Mouse (Mus musculus) v-Abl transformed pro-B cells (cell line): Measurements from ENCODE around the gene Mettl26.

ENCODE experiments used
- in situ Hi-C, 2 experiments: fragments of 400-800 bp; cut with MboI; formaldehyde crosslinking; loops; one replicate each; pipeline ENCODE4 v1.15.1; 2025; ENCODE audit not compliant: unreplicated experiment in 2 of 2

Mettl26 gene

DNA sequence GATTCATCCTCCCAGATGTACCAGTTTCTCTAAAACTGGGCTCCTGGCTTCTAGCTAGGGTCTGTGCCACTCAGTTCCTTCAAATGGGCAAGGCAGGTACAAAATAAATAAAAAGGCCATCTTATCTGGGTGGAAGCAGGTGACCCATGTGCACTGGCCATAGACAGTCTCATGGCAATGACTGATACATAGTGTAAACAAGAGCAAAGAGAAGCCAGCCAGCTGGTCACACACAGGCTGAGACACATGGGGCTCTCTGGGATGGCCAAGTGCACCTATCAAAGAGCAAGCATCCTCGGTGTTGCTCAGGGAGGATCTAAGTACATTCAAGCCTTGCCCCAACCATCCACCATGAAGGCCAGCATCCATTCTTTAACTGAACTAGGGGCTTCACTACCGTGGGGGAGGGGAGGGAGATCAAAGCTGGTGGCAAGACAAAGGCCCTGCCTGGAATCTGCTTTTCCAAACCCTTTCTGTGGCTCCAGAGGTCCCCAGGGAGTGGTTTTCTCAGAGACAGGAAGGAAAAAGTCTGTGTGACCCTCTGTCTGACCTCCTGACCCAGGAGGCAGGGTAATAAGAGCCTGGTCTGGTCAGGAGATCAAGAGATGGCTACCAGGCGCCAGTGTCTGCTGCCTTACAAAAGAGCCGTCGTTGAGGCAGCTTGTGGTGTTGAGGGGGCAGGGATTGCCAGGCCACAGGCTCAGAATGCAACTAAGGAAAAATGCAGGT lies 6.2 kb downstream of the Mettl26 start:
- in situ Hi-C loops = loop anchor here in 1 of 2 experiments (10.0 kb wide), 1 partner anchor 214 kb away; the partner anchor contains the start of genes Decr2 and Nme4

DNA sequence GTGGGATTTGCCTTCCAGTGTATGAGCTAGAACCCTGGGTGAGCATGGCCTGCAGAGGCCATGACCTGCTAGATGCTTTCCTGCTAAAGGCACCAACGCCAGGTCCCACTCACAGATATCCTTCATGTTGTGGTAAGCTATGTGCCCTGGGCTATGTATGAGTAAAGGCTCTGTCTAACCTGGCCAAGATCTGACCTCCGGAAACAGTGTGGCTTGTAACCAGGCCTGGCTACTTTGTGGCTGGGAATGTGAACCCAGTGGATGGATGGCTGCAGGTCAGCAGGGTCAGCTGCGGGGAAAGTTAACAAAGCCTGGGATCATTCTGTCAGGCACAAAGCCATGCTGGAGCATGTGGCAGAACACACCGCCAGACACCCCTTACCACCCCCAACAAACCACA lies 6.8 kb downstream of the Mettl26 start:
- in situ Hi-C loops = loop anchor here in 1 of 2 experiments (10.0 kb wide), 1 partner anchor 213 kb away; the partner anchor contains the start of genes Decr2 and Nme4

GRCm38 (mm10) chr17:25882306-25882705 lies 7.4 kb downstream of the Mettl26 start:
- in situ Hi-C loops = loop anchor here in 1 of 2 experiments (10.0 kb wide), 1 partner anchor 212 kb away; the partner anchor contains the start of genes Decr2 and Nme4

DNA sequence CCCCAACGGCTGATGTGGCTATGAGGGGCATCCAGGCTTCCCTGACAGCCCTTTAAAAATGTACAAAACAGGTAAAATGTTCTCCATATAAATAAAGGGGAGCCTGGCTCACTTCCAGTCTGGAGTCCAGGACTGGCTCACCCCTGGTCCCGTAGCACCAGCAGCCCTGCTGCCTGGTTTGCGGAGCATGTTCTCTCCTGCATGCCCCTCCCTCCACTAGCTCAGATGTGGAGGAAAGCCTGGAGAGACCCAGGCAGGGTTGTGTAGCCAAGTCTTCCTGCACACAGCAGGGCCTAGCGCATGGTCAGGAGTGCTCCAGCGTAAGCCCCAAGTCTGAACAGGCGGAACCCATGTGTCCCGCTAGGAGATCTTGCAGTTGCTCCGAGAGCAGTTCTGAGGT lies 8.4 kb downstream of the Mettl26 start:
- in situ Hi-C loops = loop anchor here in 1 of 2 experiments (10.0 kb wide), 1 partner anchor 212 kb away; the partner anchor contains the start of genes Decr2 and Nme4

DNA sequence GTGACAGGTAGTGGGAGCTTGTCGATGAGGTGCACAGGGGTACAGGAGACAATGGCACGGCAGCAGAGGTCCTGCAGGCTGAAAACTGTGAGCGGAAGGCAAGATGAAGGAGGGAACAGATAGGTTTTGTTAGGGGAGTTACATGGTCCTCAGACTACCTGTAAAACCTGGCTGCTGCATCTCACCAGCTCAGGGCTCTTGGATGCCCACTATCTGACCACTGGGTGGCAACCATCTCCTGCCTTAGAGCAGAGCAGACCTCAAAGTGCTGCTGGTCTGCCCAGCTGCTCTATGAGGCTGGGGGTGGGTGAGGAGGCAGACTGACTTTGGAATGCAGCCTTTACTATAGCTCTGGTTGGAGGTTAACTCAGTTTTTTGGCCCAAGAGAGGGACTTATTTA lies 8.9 kb downstream of the Mettl26 start:
- in situ Hi-C loops = loop anchor here in 1 of 2 experiments (10.0 kb wide), 1 partner anchor 211 kb away; the partner anchor contains the start of genes Decr2 and Nme4

DNA sequence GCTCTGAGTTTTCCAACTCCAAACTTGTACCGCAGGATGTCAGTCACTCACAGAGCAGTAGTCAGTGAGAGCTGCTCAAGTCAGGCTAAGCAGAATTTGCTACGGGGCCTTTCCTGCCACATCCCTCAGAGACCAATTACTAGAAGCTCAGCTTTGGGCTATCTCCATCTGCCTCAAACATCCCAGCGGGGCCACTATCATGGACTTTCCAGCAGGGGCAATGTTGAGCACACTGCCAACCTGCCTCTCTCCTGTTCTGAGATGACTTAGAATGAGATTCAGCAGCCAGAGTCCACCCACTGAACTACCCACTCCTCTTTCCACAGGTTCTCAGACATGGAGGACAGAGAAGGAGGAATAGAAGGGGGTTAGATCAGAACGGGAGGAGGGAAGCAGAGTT lies 10.8 kb downstream of the Mettl26 start:
- in situ Hi-C loops = loop anchor here in 1 of 2 experiments (10.0 kb wide), 1 partner anchor 209 kb away; the partner anchor contains the start of genes Decr2 and Nme4

DNA sequence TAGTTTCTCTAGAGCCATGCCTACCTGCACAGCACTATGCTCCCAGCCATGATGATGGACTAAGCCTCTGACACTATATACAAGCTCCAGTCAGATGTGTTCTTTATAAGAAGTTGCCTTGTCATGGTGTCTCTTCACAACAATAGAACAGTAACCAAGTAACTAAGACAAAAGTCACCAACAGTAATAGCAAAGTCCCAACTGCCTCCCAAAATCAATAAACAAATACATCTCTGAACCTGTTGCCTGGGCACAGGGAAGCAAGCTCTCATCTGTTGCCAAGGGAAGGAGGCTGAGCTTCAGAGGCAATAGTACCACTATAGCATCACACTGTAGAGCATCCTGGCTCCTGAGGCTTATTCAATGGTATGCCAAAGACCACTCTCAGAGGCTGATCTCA lies 11.9 kb downstream of the Mettl26 start:
- in situ Hi-C loops = loop anchor here in 1 of 2 experiments (10.0 kb wide), 1 partner anchor 208 kb away; the partner anchor contains the start of genes Decr2 and Nme4

GRCm38 (mm10) chr17:25887467-25887866 lies 12.6 kb downstream of the Mettl26 start:
- in situ Hi-C loops = loop anchor here in 1 of 2 experiments (10.0 kb wide), 1 partner anchor 207 kb away; the partner anchor contains the start of genes Decr2 and Nme4

DNA sequence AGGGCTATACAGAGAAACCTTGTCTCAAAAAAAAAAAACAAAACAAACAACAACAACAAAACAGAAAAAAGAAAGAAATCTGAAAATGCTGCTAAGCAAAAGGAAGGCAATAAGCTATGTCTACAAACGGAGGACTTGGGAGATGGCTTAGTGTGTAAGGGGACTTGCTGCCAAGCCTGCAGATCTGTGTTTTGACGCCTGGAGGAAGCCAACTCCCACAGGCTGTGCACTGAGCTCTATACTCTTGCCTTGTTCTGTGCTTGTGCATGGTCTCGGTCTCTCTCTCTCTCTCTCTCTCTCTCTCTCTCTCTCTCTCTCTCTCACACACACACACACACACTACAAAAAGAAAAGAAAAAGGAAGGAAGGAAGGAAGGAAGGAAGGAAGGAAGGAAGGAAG lies 14.0 kb downstream of the Mettl26 start:
- in situ Hi-C loops = loop anchor here in 1 of 2 experiments (10.0 kb wide), 1 partner anchor 206 kb away; the partner anchor contains the start of genes Decr2 and Nme4

DNA sequence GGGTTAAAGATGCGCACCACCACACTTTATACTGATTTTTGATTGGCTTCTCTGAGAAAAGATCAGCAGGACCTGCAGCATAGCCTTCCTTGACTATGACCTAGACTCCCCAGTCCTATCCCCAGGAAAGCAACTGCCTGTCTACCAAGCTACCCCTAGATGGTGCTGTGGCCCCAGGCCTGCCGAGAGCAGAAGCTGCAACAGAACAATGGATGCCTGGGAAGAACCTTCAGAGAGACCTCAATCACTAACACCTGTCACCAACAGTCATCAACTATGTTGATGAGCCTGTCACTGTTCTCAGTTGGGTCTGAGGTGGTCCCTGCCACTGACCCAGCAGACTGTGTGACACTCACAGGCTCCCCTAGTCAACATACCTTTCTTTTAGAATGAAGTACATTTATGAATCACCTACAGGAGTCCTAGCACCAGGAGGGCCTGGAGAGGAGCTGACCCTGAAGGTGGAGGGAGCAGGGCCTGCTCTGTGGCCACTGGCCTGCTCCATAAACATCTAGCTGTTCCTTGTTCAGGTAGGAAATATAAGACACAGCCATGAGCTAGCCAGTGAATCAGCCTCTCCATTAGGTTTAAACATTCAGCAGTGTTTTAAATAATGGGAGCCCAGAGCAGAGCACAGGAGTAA lies 19.2 kb downstream of the Mettl26 start:
- in situ Hi-C loops = loop anchor here (5.0 kb wide), 2 partner anchors 118 to 198 kb away; partner anchors contain the start of gene Decr2 (in 1 of the 2)

DNA sequence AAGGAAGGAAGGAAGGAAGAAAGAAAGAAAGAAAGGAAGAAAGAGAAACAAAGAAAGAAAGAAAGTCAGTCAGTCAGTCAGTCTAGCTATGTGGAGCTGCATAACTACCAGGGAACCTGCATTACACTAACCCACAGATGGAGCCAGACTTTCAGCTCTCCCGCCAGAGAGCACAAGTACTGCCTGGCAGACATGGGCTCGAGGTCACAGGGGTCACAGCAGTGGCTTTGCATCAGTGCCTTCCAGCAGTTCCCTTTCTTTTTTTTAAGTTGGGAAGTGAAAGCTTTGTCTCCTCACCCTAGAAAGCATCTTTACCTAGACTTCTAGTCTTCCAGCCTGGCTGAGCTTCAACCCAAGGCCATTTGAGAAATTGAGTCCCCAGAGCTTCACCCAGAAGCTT lies 20.5 kb downstream of the Mettl26 start:
- in situ Hi-C loops = no loop called here

DNA sequence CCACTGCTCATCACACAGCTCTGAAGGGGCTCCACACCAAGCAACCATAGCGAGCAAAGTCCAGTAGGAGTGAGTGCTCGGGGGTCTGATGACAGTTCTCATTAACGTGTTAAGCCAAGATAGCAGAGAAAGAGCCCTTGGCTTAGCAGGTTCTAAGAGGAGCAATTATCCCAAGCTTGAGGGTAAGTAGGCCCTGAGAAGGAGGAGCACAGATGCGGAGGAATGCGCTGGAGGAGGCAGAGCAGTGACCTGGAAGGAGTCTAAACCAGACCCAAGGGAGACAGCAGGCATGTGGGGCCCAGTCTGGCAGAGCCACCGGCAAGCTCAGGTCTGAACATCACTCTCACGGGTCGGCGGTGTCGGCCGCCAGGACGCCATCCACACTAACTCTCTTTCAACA lies 21.0 kb downstream of the Mettl26 start:
- in situ Hi-C loops = no loop called here

DNA sequence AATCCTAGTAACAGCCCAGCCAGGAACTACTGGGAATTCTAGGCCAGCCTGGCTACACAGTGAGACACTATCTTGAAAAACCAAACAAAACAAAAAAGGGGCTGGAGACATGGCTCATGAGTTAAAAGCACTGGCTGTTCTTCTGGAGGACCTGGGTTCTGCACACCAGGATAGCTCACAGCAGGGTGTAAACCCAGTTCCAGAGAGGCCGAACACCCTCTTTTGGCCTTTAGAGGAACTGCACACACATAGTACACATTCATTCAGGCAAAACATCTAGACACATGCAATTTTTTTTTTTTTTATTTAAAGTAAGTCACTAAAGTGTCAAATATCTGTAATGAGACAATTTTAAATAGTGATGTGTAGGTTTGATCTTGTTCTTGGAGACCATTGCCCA lies 25.3 kb downstream of the Mettl26 start:
- in situ Hi-C loops = no loop called here

DNA sequence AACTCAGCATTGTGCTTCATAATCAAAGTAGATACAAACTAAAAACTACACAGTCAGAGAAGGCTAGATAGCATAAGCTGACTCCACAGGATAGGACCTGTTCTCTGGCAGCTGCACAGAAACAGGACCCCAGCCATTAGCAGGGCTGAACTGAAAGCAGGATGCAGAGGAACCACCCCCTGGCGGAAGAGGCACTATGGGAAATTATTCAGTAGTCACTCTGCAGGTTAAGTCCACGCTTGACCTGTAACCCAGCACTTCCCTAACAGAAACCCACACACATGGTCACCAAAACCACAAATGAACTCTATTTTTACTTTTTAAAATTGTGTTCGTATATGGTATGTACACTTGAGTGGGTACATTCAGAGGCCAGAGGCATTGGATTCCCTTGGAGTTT lies 28.2 kb downstream of the Mettl26 start:
- in situ Hi-C loops = no loop called here

GRCm38 (mm10) chr17:25907640-25908039 lies 32.8 kb downstream of the Mettl26 start:
- in situ Hi-C loops = no loop called here

DNA sequence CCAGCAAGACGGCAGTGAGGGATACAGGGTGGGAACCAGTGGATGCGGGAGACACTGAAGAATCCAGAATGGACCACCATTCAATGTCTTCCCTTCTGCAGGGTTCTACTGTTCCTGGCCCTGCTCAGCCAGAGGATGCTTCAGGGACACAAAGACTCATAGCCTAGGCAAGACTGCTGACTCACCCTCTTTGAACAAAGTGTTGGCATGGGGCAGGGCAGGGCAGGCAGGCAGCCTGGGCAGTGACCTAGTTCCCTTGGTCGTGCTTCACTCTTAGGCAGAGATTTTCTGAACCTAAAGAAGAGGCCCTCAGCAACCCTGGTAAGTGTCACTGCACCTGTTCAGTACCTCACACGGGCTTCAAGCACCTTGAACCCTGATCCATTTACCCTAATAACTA lies 36.9 kb downstream of the Mettl26 start:
- in situ Hi-C loops = no loop called here

DNA sequence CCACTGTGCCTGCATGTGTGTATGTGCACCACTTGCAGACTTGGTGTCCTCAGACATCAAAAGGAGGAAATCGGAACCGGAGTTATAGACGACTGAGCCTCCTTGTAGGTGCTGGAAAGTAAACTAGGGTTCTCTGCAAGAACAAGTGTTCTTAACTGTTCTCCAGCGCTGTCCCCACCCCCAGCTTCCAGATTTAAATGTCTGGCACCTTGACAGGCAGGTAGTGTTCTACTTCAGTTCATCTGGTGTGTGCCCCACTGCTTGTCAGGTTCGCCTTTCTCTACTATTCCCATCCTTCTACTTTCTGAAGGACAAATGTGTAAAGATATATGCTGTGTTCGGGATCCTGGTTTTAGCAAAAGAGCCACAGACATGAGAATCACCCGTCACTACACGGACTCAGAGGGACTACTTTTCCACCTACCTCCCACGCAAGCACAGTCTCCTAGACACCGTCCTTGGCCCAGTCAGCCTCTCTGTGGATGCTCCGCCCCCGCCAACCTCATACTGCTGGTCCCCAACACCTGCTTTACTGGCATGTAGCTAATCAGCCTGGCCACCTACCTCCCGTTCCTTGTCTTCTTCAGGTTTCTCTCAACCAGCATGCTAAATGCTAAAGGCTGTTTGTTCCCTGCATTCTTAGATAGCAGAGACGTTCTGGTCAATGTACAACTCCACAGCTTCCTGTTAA lies 38.5 kb downstream of the Mettl26 start:
- in situ Hi-C loops = no loop called here

GRCm38 (mm10) chr17:25913877-25914275 lies 39.0 kb downstream of the Mettl26 start:
- in situ Hi-C loops = no loop called here

DNA sequence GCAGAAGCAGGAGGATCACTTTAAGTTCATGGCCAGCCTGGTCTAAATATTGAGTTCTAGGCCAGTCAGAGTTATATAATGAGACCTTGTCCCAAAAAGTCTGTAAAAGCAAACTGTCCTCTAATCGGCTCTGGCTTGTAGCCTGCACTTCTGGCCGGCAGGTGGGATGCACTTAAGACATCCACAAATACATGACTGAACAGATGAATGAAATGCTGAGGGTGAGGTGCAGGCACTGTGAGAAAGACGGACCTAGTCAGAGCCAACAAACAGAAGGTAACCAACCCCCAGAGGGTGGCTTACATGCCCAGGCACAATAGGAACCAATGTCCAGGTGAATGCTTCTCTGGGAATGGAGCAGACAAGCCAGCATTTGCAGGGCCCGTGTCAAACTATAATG lies 39.4 kb downstream of the Mettl26 start:
- in situ Hi-C loops = no loop called here

GRCm38 (mm10) chr17:25916931-25917647 lies 42.2 kb downstream of the Mettl26 start:
- in situ Hi-C loops = no loop called here
